Mouse (Mus musculus) hindbrain, postnatal 0 days (tissue): Measurements from ENCODE around the gene Fkbp6. TPM values are rescaled to one million over a fixed set of nuclear protein-coding genes. Genes with fewer than 3 reads are reported as not detected.
"Not testable (repeated sequence)": the region's sequence is repeated elsewhere in the genome, so short reads cannot be mapped to it uniquely, and the experiment has no call there.

Experiments used
- ATAC-seq: fragments of 200-750 bp; cut with Nextera tagmentation; 2 replicates; pipeline ENCODE4 v1.8.0; 2017; ENCODE audit warnings: mild to moderate bottlenecking, moderate TSS enrichment, moderate library complexity
- DNase-seq: peaks from one replicate; pipeline ENCODE4 v3.0.0-alpha.2; 2015; ENCODE audit warnings: low spot score
- H3K27ac ChIP-seq: fragments of 300-500 bp; sonication (generic); 2 replicates; pipeline ENCODE4 v1.5.1; 2014; ENCODE audit warnings: mild to moderate bottlenecking
- H3K27me3 ChIP-seq: fragments of 300-500 bp; sonication (generic); 2 replicates; pipeline ENCODE4 v1.6.1; 2014; ENCODE audit warnings: low read length, mixed read lengths; ENCODE audit not compliant: insufficient read depth
- H3K36me3 ChIP-seq: fragments of 300-500 bp; sonication (generic); 2 replicates; pipeline ENCODE4 v1.6.1; 2014; ENCODE audit warnings: low read length, mixed read lengths; ENCODE audit not compliant: insufficient read depth
- H3K4me1 ChIP-seq: fragments of 300-500 bp; sonication (generic); 2 replicates; pipeline ENCODE4 v1.6.1; 2014; ENCODE audit warnings: antibody characterized with exemption, low read length, mixed read lengths; ENCODE audit not compliant: insufficient read depth
- H3K4me2 ChIP-seq: fragments of 300-500 bp; sonication (generic); 2 replicates; pipeline ENCODE4 v1.6.1; 2014; ENCODE audit warnings: low read depth, mild to moderate bottlenecking, low read length, moderate library complexity, mixed read lengths
- H3K4me3 ChIP-seq: fragments of 300-500 bp; sonication (generic); 2 replicates; pipeline ENCODE4 v1.5.1; 2014; ENCODE audit warnings: low read length
- H3K9ac ChIP-seq: fragments of 300-500 bp; sonication (generic); replicated peaks from 2 replicates; pipeline ENCODE4 v1.6.1; 2014; ENCODE audit warnings: mild to moderate bottlenecking, low read length, moderate library complexity, mixed read lengths
- H3K9me3 ChIP-seq: fragments of 300-500 bp; sonication (generic); 2 replicates; pipeline ENCODE4 v1.6.1; 2016; ENCODE audit warnings: low read length, mixed read lengths
- CTCF ChIP-seq: IDR thresholded peaks from 2 replicates; pipeline ENCODE4 v1.5.1; 2016; ENCODE audit warnings: antibody characterized with exemption, control low read depth, low read depth
- WGBS: fragments of 180-500 bp; shearing (Covaris S2); extraction: QIAGEN DNeasy Blood & Tissue Kit; methylation state at CpG from one replicate; pipeline ENCODE4 v1.1.7; 2014; 5-methylcytosine and 5-hydroxymethylcytosine counted together
- polyA plus RNA-seq: library from polyadenylated mRNA; unstranded; fragments of >200 nt; fragmentation: Nextera tagmentation; extraction: Ambion mirVana; gene quantifications from 2 replicates; pipeline ENCODE4 v1.2.1, GENCODE M21; 2015
- total RNA-seq: library from RNA; depleted of rRNA; stranded (reverse); fragments of >200 nt; gene quantifications from 2 replicates; pipeline ENCODE4 v1.2.3, GENCODE M21; 2014

Fkbp6 gene
- total and polyA plus RNA-seq, 2 experiments from 2014 or later: 0.29 TPM; not detected in 1

DNA sequence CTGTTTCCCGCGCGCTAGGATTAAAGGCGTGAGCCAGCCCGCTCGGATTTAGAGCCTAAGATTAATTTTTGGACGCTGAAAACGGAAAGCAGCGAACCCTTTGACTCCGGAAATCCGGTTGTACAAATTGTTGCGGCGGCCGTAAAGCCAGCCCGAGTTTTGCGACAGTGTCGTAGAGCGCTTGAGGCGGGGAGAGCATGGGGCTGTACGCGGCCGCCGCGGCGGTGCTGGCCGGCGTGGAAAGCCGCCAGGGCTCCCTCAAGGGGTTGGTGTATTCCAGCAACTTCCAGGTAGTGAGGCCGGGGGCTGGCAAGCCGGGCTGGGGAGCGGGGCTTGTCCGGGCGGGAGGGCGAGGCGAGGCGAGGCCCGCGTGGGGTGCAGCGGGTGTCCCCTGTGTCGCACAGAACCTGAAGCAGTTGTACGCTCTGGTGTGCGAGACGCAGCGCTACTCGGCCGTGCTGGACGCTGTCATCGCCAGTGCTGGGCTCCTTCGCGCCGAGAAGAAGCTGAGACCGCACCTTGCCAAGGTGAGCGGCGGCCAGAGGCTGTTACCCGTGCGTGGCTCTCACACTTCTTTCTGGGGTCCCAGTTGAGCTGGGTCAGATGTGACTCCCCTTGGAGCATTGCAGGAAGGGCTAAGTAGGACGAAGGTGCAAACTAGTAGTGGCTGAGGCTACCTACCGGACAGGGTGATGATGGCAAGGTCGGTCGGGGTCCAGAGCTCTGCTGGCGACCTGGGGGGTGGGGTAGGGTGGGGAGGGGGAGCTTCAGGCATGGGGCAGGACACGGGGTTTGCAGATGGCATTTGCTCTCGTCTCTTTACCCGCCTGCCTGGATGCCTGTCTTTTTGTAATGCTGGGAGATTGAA is 20.2 kb upstream of the Fkbp6 start, which contains the start of gene Nsun5:
Nsun5 (plus strand) TSS at position 167 of the 868 bp plus-strand sequence.
- Histone ChIP-seq H3K27ac (peak within 1 kb of the TSS; percentile 68), H3K36me3 (peaks cover 26% of the 10 kb centered on the region), H3K4me2 (peak within 1 kb of the TSS; percentile 93), H3K9ac (peak within 1 kb of the TSS; percentile 84), H3K4me3 (peak within 1 kb of the TSS; percentile 88), H3K4me1 (peaks cover 6% of the 10 kb centered on the region; the same call in 1 of the 2 replicates), H3K27me3 (no peaks in the 10 kb centered on the region), H3K9me3 (no peaks in the 10 kb centered on the region)
- TF ChIP-seq CTCF: no peak
- under 1% methylated on average over 63 of the region's 64 CpGs for WGBS
- peak; percentile 99 for DNase-seq
- peak; percentile 82 for ATAC-seq

DNA sequence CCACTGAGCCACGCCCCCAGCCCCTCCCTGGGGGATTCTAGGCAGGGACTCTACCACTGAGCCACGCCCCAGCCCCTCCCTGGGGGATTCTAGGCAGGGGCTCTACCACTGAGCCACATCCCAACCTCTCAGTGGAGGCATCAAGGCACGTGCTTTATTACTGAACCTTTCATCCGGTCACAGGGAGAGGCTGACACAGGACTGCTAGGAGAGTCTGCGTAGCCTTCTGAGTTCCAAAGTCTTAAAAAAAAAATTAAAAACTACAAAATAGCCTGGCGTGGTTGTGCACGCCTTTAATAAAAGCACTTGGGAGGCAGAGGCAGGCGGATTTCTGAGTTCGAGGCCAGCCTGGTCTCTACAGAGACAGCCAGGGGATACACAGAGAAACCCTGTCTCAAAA is 19.4 kb upstream of the Fkbp6 start:
- peak overlapping the region; percentile 68; the same call in 1 of the 2 replicates for H3K27ac ChIP-seq
- H3K4me3 ChIP-seq: peak overlapping the region; percentile 88
- not testable (repeated sequence) for H3K4me1 ChIP-seq, DNase-seq, H3K9me3 ChIP-seq, H3K27me3 ChIP-seq, ATAC-seq
- H3K4me2 ChIP-seq: peak overlapping the region; percentile 93
- 60% methylated on average over 9 of the region's 9 CpGs for WGBS
- H3K36me3 ChIP-seq: peaks cover 17% of the 10 kb centered on the region; the same call in 1 of the 2 replicates
- H3K9ac ChIP-seq: peak overlapping the region; percentile 84

DNA sequence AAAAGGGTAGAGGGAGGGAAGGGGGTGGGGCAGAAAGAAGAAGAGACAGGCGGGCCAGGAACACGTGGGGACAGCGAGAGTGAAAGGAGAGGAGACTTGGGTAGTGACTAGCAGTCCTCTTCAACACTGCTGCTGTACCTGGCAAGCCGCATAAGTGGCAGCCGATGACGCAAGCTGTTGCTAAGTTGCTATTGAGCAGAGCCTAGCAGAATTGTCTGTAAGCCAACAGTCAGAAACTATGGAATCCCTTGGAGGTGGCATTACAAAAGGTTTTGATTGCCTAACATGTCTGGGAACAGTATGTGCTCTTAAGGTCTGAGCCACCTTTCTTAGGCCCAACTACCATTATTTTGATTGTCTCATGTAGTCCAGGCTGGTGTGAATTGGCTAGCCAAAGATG is 18.5 kb upstream of the Fkbp6 start:
- no peak overlapping the region for H3K27ac ChIP-seq
- no peaks in the 10 kb centered on the region for H3K27me3 ChIP-seq
- H3K4me3 ChIP-seq: no peak overlapping the region
- ATAC-seq (no peak), DNase-seq (no peak)
- peaks cover 6% of the 10 kb centered on the region; the same call in 1 of the 2 replicates for H3K4me1 ChIP-seq
- no peaks in the 10 kb centered on the region for H3K9me3 ChIP-seq
- H3K9ac ChIP-seq: no peak overlapping the region
- peaks cover 9% of the 10 kb centered on the region; the same call in 1 of the 2 replicates for H3K36me3 ChIP-seq
- no peak overlapping the region for H3K4me2 ChIP-seq
- WGBS: 79% methylated on average over 6 of the region's 6 CpGs
- TF ChIP-seq CTCF: no peak

DNA sequence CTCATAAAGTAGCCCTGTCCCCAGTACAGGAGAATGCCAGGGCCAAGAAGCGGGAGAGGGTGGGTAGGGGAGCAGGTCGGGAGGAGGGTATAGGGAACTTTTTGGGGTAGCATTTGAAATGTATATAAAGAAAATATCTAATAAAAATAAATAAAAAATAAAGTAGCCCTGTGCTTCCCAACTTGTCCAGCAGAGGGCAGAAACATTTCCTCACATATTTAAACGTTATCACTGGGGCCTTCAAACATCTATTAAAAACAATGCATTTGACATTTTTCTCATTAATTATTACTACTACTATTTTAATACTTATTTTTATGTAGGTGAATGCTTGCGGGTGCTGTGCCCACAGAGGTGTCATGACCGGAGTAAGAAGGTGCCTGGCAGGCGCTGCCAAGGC is 18.0 kb upstream of the Fkbp6 start:
- H3K4me2 ChIP-seq: no peak overlapping the region
- H3K4me1 ChIP-seq: peaks cover 6% of the 10 kb centered on the region; the same call in 1 of the 2 replicates
- TF ChIP-seq CTCF: peak; percentile 66
- no peak overlapping the region for H3K27ac ChIP-seq
- no peaks in the 10 kb centered on the region for H3K9me3 ChIP-seq
- H3K36me3 ChIP-seq: peaks cover 6% of the 10 kb centered on the region; the same call in 1 of the 2 replicates
- DNase-seq: no peak
- H3K27me3 ChIP-seq: no peaks in the 10 kb centered on the region
- H3K4me3 ChIP-seq: no peak overlapping the region
- no peak overlapping the region for H3K9ac ChIP-seq
- no peak for ATAC-seq
- WGBS: 60% methylated on average over 6 of the region's 6 CpGs

DNA sequence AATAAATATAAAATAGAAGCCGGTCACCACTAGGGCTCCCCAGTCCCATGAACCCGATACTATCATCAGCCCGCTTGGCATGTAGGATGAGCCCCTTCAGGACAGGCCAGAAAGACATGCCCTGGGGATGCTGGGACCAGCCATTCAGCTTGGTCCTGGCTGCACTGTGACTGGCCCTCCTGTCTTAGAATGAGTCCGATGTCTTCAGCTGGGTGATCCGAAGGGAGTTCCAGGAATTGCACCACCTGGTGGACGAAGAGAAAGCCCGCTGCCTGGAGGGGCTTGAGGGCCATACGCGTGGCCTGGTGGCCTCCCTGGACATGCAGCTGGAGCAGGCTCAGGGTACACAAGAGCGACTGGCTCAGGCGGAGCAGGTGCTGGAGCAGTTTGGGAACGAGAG is 13.7 kb upstream of the Fkbp6 start:
- no peak overlapping the region for H3K4me3 ChIP-seq
- ATAC-seq (no peak), DNase-seq (peak; percentile 65)
- TF ChIP-seq CTCF: peak; percentile 78
- no peaks in the 10 kb centered on the region for H3K9me3 ChIP-seq
- H3K4me1 ChIP-seq: no peaks in the 10 kb centered on the region
- no peak overlapping the region for H3K9ac ChIP-seq
- H3K4me2 ChIP-seq: no peak overlapping the region
- no peaks in the 10 kb centered on the region for H3K36me3 ChIP-seq
- 28% methylated on average over 12 of the region's 12 CpGs for WGBS
- no peak overlapping the region for H3K27ac ChIP-seq
- H3K27me3 ChIP-seq: no peaks in the 10 kb centered on the region

DNA sequence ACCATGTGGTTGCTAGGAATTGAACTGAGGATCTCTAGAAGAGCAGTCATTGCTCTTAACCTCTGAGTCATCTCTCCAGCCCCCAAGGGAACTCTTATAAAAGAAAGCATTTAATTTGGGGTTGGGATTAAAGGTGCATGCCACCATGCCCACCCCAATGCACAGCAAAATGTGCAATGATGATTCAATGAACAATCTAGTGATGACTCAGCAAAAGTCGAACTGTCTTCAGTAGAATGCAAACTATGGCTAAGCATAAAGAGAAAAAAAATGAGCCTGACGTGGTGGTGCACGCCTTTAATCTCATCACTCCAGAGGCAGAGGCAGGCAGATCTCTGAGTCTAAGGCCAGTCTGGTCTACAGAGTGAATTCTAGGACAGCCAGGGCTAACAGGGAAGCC is 12.7 kb upstream of the Fkbp6 start:
- ATAC-seq (no peak), DNase-seq (no peak)
- Histone ChIP-seq H3K36me3 (no peaks in the 10 kb centered on the region), H3K9me3 (no peaks in the 10 kb centered on the region), H3K27me3 (no peaks in the 10 kb centered on the region), H3K4me1 (no peaks in the 10 kb centered on the region), H3K9ac (no peak overlapping the region), H3K4me2 (no peak overlapping the region), H3K4me3 (no peak overlapping the region), H3K27ac (no peak overlapping the region)
- WGBS: 87% methylated on average over 3 of the region's 3 CpGs
- TF ChIP-seq CTCF: no peak

DNA sequence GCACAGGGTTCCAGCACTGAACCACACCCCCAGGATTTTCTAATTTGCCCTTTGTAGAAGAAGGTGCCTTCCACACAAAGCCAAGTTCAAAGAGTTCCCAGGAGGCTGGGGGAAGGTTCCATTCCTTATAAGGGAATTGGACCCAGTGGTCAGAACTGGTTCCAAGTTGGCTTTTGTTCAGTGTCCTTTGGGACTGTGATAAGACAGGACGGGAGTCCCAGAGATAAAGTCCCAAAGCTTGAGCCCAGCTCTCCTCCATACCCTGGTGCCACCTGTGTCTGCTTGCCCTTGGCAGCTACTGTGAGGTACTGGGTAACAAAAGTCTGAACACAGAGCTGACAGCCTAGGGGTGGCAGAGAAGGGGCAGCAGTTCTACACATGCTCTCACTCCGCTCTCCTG is 9.9 kb upstream of the Fkbp6 start:
- DNase-seq (no peak), ATAC-seq (no peak)
- H3K27me3 ChIP-seq: no peaks in the 10 kb centered on the region
- 81% methylated on average over 2 of the region's 2 CpGs for WGBS
- no peaks in the 10 kb centered on the region for H3K36me3 ChIP-seq
- TF ChIP-seq CTCF: no peak
- H3K9ac ChIP-seq: no peak overlapping the region
- H3K4me2 ChIP-seq: no peak overlapping the region
- no peaks in the 10 kb centered on the region for H3K4me1 ChIP-seq
- H3K27ac ChIP-seq: no peak overlapping the region
- no peaks in the 10 kb centered on the region for H3K9me3 ChIP-seq
- no peak overlapping the region for H3K4me3 ChIP-seq
